Mouse (Mus musculus): ENCODE data around the gene Fstl3. TPM values are rescaled to one million over a fixed set of nuclear protein-coding genes. Genes with fewer than 3 reads are reported as not detected.

The Fstl3 gene
- polyA plus RNA-seq, 1 experiment from 2014 or later: 1.9 TPM

DNA sequence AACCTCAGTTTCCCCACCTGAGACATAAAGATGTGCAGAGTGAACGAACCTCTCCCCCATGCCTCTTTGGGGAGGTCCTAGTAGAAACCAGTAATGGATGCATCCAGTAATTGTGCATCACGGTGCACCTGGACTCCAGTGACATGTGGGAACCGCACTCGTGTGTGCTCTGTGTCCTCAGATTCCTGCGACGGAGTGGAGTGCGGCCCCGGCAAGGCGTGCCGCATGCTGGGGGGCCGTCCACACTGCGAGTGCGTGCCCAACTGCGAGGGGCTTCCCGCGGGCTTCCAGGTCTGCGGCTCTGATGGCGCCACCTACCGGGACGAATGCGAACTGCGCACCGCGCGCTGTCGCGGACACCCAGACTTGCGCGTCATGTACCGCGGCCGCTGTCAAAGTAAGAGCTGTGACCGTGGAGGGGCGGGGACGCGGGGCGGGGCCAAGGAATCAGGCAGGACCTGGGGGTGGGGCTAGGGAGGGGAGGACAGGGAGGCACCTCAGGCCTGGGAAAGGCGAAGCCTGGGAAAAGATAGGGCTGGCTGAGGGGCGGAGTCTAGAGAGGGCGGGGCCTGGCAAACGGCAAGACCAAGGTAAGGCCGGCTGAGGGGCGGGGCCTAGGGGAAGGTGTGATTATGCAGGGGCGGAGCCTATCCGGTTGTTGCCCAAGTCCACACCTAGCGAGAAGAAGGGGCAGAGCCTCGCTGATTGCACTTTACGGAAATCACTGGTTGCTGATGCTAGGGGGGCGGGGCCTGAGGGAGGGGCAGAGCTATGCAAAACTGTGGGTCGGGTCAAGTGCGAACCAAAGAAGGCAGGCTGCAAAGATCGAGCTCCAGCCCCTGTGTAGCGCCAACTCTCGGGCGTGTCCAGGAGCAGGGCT is 3.0 kb downstream of the Fstl3 start:
- H3K4me1 ChIP-seq: peaks cover 52% of the 10 kb centered on the region
- peak overlapping the region; percentile 52; the same call in 1 of the 2 replicates for H3K27ac ChIP-seq (replicated peaks)
- no peaks in the 10 kb centered on the region for H3K9me3 ChIP-seq
- H3K36me3 ChIP-seq (replicated peaks): no peaks in the 10 kb centered on the region
- peak; percentile 99 for DNase-seq (ENCODE audit: low spot score)
- peak overlapping the region; percentile 58 for H3K4me3 ChIP-seq
- H3K27me3 ChIP-seq (replicated peaks; ENCODE audit: low read depth, poor library complexity, severe bottlenecking): peaks cover 89% of the 10 kb centered on the region
- 2% methylated on average over 55 of the region's 55 CpGs for WGBS

DNA sequence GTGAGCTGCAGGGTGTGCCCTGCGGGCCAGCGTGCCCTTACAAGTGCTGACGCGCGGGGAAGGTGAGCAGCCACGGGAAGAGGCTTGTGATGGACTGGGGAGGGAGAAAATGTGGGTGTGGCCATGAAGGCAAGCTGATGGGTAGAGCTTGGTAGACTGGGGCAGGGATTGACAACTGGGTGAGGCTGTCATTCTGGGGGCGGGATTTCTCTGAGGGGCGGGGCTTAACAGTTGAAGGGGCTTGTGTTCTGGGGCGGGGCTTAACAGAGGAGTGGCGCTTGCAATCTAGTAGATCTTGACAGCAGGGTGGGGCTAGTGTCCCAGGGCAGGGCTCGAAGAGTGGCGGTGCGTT is 3.6 kb downstream of the Fstl3 start:
- no peaks in the 10 kb centered on the region for H3K36me3 ChIP-seq (replicated peaks)
- peaks cover 92% of the 10 kb centered on the region for H3K27me3 ChIP-seq (replicated peaks; ENCODE audit: low read depth, poor library complexity, severe bottlenecking)
- H3K4me3 ChIP-seq: peak overlapping the region; percentile 58
- no peaks in the 10 kb centered on the region for H3K9me3 ChIP-seq
- WGBS: under 1% methylated on average over 13 of the region's 13 CpGs
- DNase-seq (ENCODE audit: low spot score): peak; percentile 79
- H3K4me1 ChIP-seq: peaks cover 52% of the 10 kb centered on the region
- peak overlapping the region; percentile 52; the same call in 1 of the 2 replicates for H3K27ac ChIP-seq (replicated peaks)

DNA sequence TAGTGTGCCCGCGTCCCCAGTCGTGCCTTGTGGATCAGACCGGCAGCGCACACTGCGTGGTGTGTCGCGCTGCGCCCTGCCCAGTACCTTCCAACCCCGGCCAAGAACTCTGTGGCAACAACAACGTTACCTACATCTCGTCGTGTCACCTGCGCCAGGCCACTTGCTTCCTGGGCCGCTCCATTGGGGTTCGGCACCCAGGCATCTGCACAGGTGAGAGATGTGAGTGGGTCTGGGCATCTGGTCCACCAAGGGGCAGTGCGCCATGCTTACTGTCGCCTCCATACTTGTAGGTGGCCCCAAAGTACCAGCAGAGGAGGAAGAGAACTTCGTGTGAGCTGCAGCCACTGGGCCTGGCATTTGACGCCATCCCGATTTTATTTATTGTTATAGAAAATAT is 4.1 kb downstream of the Fstl3 start:
- Histone ChIP-seq H3K4me1 (peaks cover 52% of the 10 kb centered on the region), H3K27ac (replicated peaks) (no peak overlapping the region), H3K9me3 (no peaks in the 10 kb centered on the region), H3K36me3 (replicated peaks) (no peaks in the 10 kb centered on the region), H3K27me3 (replicated peaks; ENCODE audit: low read depth, poor library complexity, severe bottlenecking) (peaks cover 90% of the 10 kb centered on the region), H3K4me3 (peak overlapping the region; percentile 58)
- no peak for DNase-seq (ENCODE audit: low spot score)
- 30% methylated on average over 21 of the region's 21 CpGs for WGBS

DNA sequence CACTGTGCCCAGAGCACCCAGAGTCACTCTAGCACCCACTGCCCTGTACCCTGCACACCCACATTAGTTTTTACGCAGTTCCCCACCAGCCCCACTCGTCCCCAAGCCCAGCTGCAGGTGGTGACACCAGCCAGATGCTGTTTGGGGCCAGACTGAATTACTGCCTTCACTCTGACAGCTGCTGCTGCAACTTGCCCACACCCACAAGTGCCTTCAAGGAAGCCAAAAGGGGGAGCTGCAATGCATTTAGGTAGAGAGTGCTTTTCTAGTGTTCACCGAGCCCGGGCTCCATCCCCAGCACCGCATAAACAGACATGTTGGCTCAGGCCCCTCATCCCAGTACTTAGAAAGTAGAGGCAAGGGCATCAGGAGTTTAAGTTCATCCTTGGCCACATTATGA is 4.9 kb downstream of the Fstl3 start:
- DNase-seq (ENCODE audit: low spot score): no peak
- peaks cover 50% of the 10 kb centered on the region for H3K4me1 ChIP-seq
- 0 out of 2 replicates have a peak overlapping the region, but pooled peaks have one; percentile 3 for H3K4me3 ChIP-seq
- H3K9me3 ChIP-seq: no peaks in the 10 kb centered on the region
- 52% methylated on average over 5 of the region's 5 CpGs for WGBS
- H3K27me3 ChIP-seq (replicated peaks; ENCODE audit: low read depth, poor library complexity, severe bottlenecking): peaks cover 82% of the 10 kb centered on the region
- H3K36me3 ChIP-seq (replicated peaks): no peaks in the 10 kb centered on the region
- H3K27ac ChIP-seq (replicated peaks): no peak overlapping the region

DNA sequence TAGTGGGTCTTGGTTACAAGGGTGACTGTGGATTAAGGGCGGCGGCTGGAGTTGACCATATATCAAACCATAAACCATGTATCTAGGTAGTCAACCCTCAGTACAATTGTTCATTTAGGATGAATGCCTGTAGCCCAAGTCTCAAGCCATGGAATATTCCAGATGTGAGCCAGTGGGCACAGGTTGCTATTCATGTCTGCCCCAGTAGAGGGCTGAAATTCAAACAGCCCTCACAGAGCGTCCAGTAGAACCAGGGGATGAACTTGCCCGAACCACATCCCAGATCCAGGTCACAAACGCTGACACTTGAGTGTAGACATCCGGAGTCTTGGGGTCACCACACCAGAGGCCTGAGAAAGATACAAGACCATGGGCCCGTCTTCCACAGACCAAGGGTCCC is 6.0 kb downstream of the Fstl3 start:
- Histone ChIP-seq H3K4me3 (no peak overlapping the region), H3K9me3 (no peaks in the 10 kb centered on the region), H3K36me3 (replicated peaks) (no peaks in the 10 kb centered on the region), H3K4me1 (peaks cover 39% of the 10 kb centered on the region), H3K27ac (replicated peaks) (no peak overlapping the region), H3K27me3 (replicated peaks; ENCODE audit: low read depth, poor library complexity, severe bottlenecking) (peaks cover 71% of the 10 kb centered on the region)
- DNase-seq (ENCODE audit: low spot score): no peak
- WGBS: 66% methylated on average over 7 of the region's 7 CpGs

DNA sequence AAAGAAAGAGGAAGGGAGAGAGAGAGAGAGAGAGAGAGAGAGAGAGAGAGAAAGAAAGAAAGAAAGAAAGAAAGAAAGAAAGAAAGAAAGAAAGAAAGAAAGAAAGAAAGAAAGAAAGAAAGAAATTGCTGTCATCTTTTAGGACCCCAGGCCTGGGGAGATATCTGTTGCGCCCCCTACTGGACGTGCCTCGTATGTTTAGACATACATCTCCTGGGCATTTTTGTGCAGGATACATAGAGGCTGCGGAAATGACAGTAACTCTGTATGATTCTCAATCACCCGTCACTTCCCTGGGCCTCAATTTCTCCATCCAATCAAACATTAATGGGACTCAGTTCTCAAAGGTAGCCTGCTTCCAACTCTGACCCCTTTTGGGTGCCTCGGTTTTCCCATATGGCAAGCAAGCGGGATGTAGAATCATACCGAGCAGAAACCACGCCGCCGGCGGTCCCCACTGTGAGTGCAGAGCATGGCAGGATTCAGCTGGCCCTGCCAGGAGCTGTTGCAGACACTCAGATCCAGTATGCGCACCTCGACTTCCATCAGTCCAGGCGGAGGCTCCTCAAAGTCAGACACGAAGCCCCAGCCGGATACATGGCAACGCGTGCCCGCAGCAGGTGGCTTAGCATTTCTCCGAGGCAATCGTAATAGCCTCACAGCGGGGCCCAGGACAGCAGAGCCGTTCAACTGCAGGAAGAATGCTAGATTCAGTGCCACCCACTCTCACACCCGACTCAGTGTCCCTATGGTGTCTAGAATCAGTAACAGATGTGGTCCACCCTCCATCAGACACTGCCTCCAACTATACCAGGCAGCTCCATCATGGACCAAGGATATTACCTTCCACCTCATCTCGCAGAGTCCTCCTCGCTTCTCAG is 7.1 kb downstream of the Fstl3 start:
- peak; percentile 70 for DNase-seq (ENCODE audit: low spot score)
- Histone ChIP-seq H3K9me3 (no peaks in the 10 kb centered on the region), H3K36me3 (replicated peaks) (no peaks in the 10 kb centered on the region), H3K27me3 (replicated peaks; ENCODE audit: low read depth, poor library complexity, severe bottlenecking) (peaks cover 60% of the 10 kb centered on the region), H3K4me3 (no peak overlapping the region), H3K4me1 (peaks cover 28% of the 10 kb centered on the region), H3K27ac (replicated peaks) (no peak overlapping the region)
- WGBS: 39% methylated on average over 27 of the region's 27 CpGs

DNA sequence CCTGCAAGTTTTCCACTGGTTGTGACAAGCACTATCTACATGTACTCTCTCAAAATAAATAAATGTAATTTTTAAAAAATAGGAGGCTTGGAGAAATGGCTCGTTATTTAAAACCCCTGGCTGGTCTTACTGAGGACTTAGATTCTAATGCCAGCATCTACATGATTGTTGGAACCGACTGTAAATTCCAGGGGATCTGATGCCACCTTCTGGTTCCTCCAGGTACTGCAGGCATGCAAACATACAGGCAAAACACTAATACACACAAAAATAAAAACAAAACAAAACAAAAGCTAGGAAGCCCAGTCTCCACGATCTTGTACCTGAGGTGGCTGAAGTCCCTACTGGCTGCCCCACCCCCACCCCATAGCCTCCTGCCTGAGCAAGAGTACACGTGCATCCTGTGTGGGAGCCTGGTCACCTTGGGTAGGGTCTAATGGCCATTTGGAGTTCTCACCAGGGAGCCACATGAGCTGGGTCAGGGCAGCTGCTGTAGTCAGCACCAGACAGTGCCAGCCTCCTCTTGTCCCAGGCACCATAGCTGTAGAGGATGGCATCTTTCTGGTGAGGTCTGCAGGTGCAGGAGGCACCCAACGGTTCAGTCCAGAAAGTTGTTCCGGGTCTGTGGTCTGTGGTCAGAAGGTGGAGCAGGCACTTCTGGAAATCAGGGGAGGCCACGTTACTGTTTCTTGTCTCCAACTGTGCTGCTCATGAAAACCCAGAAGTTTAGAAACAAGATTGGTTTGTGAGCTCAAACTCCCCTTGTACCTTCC is 11.5 kb downstream of the Fstl3 start:
- WGBS: 39% methylated on average over 7 of the region's 7 CpGs
- H3K27me3 ChIP-seq (replicated peaks; ENCODE audit: low read depth, poor library complexity, severe bottlenecking): peaks cover 17% of the 10 kb centered on the region
- no peaks in the 10 kb centered on the region for H3K9me3 ChIP-seq
- H3K4me1 ChIP-seq: peaks cover 14% of the 10 kb centered on the region
- DNase-seq (ENCODE audit: low spot score): peak; percentile 79
- no peak overlapping the region for H3K4me3 ChIP-seq
- no peaks in the 10 kb centered on the region for H3K36me3 ChIP-seq (replicated peaks)
- H3K27ac ChIP-seq (replicated peaks): no peak overlapping the region

DNA sequence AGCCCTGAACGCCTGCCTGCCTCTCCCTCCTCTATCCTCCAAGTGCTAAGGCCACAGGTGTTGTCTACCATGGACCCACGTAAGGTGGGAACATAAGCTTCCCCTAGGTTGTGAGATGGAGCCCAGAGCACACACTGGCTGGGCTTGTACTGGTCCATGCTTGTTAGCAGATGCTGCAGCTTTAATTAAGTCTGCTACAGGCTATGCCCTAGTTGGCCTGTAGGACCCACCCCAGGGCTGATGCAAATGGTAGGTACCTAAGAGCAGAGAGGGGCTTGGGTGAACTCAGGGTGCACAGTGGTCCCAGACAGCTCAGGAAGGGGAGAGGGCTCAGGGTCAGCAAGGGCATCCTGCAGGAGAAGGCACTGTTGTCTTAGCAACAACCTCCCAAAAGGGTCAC is 12.5 kb downstream of the Fstl3 start:
- DNase-seq (ENCODE audit: low spot score): no peak
- WGBS: 61% methylated on average over 2 of the region's 2 CpGs
- Histone ChIP-seq H3K9me3 (no peaks in the 10 kb centered on the region), H3K4me1 (peaks cover 24% of the 10 kb centered on the region), H3K27ac (replicated peaks) (no peak overlapping the region), H3K4me3 (no peak overlapping the region), H3K27me3 (replicated peaks; ENCODE audit: low read depth, poor library complexity, severe bottlenecking) (peaks cover 7% of the 10 kb centered on the region), H3K36me3 (replicated peaks) (no peaks in the 10 kb centered on the region)

DNA sequence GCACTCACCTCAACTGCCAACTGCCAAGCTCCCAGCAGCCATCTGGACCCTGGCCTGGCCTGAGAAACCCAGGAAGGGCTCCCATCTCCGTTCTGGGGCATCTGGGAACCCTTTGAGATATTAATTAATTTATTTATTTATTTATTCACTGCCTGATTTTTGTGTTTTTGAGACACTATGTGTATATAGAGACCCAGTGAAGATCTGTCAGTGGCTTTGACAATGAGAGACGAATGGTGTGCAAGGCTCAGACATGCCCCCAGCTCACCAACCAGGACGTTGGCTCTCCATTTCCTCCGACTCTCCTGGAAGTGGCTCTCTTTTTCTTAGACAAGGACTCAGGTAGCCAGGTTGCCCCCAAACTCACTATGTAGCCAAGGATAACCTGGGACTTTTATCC is 13.8 kb downstream of the Fstl3 start, which contains the start of gene Prss57:
TSS of gene Prss57 (minus strand) at position 101 of the 400 bp plus-strand sequence.
- peaks cover 7% of the 10 kb centered on the region for H3K36me3 ChIP-seq (replicated peaks)
- no peak within 1 kb of the TSS for H3K27ac ChIP-seq (replicated peaks)
- H3K4me3 ChIP-seq: no peak within 1 kb of the TSS
- DNase-seq (ENCODE audit: low spot score): no peak
- H3K27me3 ChIP-seq (replicated peaks; ENCODE audit: low read depth, poor library complexity, severe bottlenecking): no peaks in the 10 kb centered on the region; the same call in 1 of the 2 replicates
- H3K9me3 ChIP-seq: no peaks in the 10 kb centered on the region
- H3K4me1 ChIP-seq: peaks cover 33% of the 10 kb centered on the region
- 84% methylated on average over 4 of the region's 4 CpGs for WGBS

DNA sequence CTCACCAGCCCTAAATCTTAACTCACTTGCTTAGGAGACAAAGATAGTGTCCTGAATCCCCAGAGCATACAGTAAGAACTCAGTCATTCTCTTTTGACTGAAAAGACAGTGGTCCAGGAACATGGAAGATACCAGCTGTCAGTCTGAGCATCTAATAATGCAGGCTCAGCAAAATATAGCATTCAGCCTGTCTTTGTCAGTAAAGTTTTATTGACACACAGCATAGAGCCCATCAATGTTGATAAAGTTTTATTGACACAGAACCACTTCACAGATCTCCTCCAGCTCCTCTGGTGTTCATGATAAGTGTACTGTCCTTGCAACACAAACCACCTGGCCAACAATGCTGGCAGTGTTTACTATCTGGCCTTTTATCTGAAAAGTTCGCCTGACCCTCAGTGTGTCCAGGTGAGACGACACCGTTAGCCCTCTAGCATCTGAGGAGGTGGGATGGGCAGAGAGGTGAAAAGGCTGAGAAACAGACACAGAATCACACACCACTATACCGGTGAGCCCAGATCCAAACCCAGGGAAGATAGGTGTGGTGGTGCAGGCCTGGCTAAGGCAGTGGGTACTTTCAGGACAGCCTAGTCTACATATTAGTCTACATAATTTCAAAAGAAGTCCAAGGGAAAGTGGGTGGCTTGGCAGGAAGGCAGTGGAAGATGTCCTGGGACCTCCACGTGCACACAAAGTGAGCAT is 15.4 kb downstream of the Fstl3 start:
- Histone ChIP-seq H3K4me1 (peaks cover 43% of the 10 kb centered on the region), H3K4me3 (peak overlapping the region; percentile 95; the same call in 1 of the 2 replicates), H3K27me3 (replicated peaks; ENCODE audit: low read depth, poor library complexity, severe bottlenecking) (no peaks in the 10 kb centered on the region; the same call in 1 of the 2 replicates), H3K27ac (replicated peaks) (0 out of 2 replicates have a peak overlapping the region, but pooled peaks have one; percentile 97), H3K36me3 (replicated peaks) (peaks cover 15% of the 10 kb centered on the region), H3K9me3 (no peaks in the 10 kb centered on the region)
- 79% methylated on average over 5 of the region's 5 CpGs for WGBS
- no peak for DNase-seq (ENCODE audit: low spot score)

DNA sequence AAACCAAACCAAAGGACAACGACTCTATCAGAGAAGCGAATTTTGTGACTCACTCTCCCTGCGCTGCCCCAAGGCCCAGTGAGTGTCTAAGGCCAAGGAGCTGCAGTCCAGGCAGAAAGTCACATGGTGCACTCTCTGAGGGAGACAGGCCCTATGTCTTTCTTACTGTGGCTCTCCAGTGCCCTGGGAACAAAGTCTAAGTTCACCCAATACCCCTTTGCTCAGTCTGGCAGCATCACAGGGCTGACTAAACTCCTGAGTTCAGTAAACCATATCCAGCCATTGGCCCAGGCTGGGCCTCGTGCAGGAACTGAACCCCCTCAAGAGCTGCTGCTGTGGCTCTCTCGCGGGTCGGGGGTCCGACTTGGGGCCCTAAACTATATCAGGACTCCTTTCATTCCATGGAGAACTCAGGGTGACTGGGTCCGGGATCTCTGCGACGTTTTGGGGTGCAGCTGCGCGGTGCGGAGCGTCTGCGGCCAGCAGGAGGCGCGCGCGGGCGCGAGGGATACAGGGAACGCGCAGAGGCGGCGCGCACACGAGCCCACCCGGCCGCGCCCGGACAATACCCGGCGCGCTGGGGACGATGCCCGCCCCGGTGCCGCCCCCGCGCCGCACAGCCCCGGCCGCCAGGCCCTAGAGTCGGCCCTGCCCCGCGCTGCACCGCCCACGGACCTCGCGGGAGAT is 16.1 kb downstream of the Fstl3 start, which contains the start of gene Palm:
TSS of gene Palm (plus strand) at position 522 of the 687 bp plus-strand sequence.
- no peaks in the 10 kb centered on the region for H3K9me3 ChIP-seq
- peak; percentile 86 for DNase-seq (ENCODE audit: low spot score)
- H3K4me3 ChIP-seq: peak within 1 kb of the TSS; percentile 95
- 5% methylated on average over 51 of the region's 51 CpGs for WGBS
- H3K36me3 ChIP-seq (replicated peaks): peaks cover 15% of the 10 kb centered on the region
- no peaks in the 10 kb centered on the region; the same call in 1 of the 2 replicates for H3K27me3 ChIP-seq (replicated peaks; ENCODE audit: low read depth, poor library complexity, severe bottlenecking)
- H3K27ac ChIP-seq (replicated peaks): peak within 1 kb of the TSS; percentile 97
- peaks cover 50% of the 10 kb centered on the region for H3K4me1 ChIP-seq
